Mouse (Mus musculus) lung, embryonic 15.5 days (tissue): ENCODE measurements at regions not wholly inside any gene's neighbourhood (a gene's known extent, or its start where the extent isn't known, plus 50 kb on each side); places are given as distances from the start of the nearest gene placed in this dataset.

Source experiments
- ATAC-seq: fragments of 200-750 bp; cut with Nextera tagmentation; 2 replicates; pipeline ENCODE4 v1.8.0; 2017; ENCODE audit warnings: moderate number of reproducible peaks, borderline replicate concordance; ENCODE audit not compliant: low FRiP score, low TSS enrichment; ENCODE audit errors: extremely low read depth
- H3K27ac ChIP-seq: fragments of 300-500 bp; sonication (generic); 2 replicates; pipeline ENCODE4 v1.5.1; 2015; ENCODE audit warnings: moderate library complexity, mild to moderate bottlenecking, inconsistent platforms
- H3K27me3 ChIP-seq: fragments of 300-500 bp; sonication (generic); 2 replicates; pipeline ENCODE4 v1.6.1; 2015; ENCODE audit warnings: inconsistent platforms
- H3K36me3 ChIP-seq: fragments of 300-500 bp; sonication (generic); 2 replicates; pipeline ENCODE4 v1.6.1; 2015; ENCODE audit warnings: inconsistent platforms
- H3K4me1 ChIP-seq: fragments of 300-500 bp; sonication (generic); 2 replicates; pipeline ENCODE4 v1.6.1; 2015; ENCODE audit warnings: inconsistent platforms
- H3K4me2 ChIP-seq: fragments of 300-500 bp; sonication (generic); 2 replicates; pipeline ENCODE4 v1.6.1; 2015; ENCODE audit warnings: inconsistent platforms, mild to moderate bottlenecking, moderate library complexity
- H3K4me3 ChIP-seq: fragments of 300-500 bp; sonication (generic); 2 replicates; pipeline ENCODE4 v1.5.1; 2015; ENCODE audit warnings: mild to moderate bottlenecking, inconsistent platforms
- H3K9ac ChIP-seq: fragments of 300-500 bp; sonication (generic); 2 replicates; pipeline ENCODE4 v1.6.1; 2015; ENCODE audit warnings: inconsistent platforms
- H3K9me3 ChIP-seq: fragments of 300-500 bp; sonication (generic); 2 replicates; pipeline ENCODE4 v1.6.1; 2016; ENCODE audit warnings: inconsistent platforms
- WGBS: fragments of 180-500 bp; shearing (Covaris S2); methylation state at CpG from one replicate; pipeline ENCODE4 v1.1.7; 2015; 5-methylcytosine and 5-hydroxymethylcytosine counted together

DNA sequence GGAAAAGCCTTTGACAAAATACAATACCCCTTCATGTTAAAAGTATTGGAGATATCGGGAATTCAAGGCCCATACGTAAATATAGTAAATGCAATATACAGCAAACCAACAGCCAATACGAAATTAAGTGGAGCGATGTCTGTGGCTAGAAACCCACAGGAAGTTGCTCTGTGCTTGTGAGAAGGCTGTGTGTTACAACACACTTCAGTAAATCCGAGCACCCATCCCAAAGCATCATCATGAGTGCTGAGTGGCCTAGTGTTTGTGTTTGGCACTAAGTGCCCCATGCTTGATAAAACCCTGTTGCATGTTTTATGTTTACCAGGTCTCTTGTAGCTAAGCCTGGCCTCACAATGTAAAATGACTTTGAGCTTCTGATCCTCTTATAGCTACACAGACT, 194.3 kb downstream of the Ankrd16 start:
- Histone ChIP-seq H3K9ac (no peak overlapping the region), H3K4me1 (no peaks in the 10 kb centered on the region), H3K4me3 (no peak overlapping the region), H3K36me3 (no peaks in the 10 kb centered on the region), H3K9me3 (no peaks in the 10 kb centered on the region), H3K27ac (no peak overlapping the region), H3K4me2 (no peak overlapping the region), H3K27me3 (no peaks in the 10 kb centered on the region)
- WGBS = 86% methylated on average over 5 of the region's 5 CpGs
- ATAC-seq = no peak

DNA sequence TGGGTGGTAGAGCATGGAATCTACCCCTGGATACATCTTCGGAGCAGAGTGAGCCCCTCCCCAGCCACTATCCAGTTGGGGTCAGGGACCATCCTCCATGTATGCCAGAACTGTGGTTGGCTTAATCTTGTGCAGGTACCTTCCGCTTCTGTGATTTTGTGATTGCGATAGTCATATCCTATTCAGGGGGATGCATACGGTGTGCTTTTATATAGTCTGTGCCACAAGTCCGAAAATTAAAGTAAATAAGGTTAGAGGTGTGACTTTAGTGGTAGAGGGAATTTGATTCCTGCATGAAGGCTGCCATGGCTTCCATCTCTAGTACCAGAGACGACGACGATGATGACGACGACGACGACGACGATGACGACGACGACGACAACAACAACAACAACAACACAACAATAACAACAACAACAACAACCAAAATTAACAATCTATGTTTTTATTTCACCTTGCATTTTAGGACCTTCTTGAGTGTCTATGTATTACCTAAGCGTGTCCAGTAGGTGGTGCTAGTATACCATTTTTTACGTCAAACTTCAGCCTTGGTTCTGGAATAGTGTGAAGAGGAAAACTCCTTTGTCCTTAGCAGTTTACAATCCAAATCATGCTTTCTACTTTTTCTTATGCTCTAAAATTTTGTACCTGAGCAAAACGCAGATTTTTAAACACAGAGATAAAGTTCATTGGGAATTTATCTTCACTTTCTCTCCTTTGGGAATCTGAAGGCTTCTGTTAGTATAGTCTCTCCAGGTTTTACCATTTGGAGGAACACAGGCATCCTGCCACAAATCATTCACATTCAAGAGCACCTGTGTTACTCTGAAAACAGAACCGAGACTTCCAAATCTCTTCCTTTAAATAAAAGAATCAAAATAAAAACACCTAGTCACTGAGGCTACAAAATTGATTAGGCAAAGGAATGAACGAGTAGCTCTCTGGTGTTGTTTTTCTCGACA, 224.5 kb downstream of the Ankrd16 start:
- ATAC-seq = no peak
- 29% methylated on average over 24 of the region's 24 CpGs for WGBS
- no peak overlapping the region for H3K4me2 ChIP-seq

DNA sequence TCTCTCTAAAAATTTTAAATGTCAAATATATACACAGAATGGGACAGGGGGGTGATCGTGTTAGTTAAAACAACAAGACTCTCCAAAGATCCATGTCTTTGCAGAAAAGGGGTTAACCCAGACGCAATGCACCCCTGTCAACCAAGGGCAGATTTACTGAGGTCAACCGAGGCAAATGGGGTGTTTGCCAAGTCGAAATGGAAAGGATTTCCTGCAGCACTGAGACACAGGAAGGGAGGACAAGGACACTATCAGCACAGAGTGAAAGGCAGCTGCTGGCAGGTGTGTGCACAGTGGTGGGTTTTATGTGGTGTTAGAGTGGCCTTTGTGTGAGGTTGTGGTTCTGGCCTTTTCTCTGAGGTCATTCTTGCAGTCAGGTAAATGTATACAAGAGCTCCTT, 226.7 kb downstream of the Ankrd16 start:
- Histone ChIP-seq H3K27me3 (no peaks in the 10 kb centered on the region), H3K4me2 (no peak overlapping the region), H3K9me3 (no peaks in the 10 kb centered on the region), H3K4me3 (no peak overlapping the region), H3K36me3 (no peaks in the 10 kb centered on the region), H3K9ac (no peak overlapping the region), H3K4me1 (peaks cover 8% of the 10 kb centered on the region; the same call in 1 of the 2 replicates), H3K27ac (no peak overlapping the region)
- WGBS = 15% methylated on average over 4 of the region's 4 CpGs
- ATAC-seq = no peak

More for the DNA sequence above, 224.5 kb downstream of the Ankrd16 start:
- no peak overlapping the region for H3K9ac ChIP-seq
- H3K4me3 ChIP-seq = no peak overlapping the region
- H3K36me3 ChIP-seq = no peaks in the 10 kb centered on the region
- H3K27ac ChIP-seq = no peak overlapping the region
- H3K9me3 ChIP-seq = no peaks in the 10 kb centered on the region
- no peaks in the 10 kb centered on the region for H3K27me3 ChIP-seq
- peaks cover 8% of the 10 kb centered on the region; the same call in 1 of the 2 replicates for H3K4me1 ChIP-seq

DNA sequence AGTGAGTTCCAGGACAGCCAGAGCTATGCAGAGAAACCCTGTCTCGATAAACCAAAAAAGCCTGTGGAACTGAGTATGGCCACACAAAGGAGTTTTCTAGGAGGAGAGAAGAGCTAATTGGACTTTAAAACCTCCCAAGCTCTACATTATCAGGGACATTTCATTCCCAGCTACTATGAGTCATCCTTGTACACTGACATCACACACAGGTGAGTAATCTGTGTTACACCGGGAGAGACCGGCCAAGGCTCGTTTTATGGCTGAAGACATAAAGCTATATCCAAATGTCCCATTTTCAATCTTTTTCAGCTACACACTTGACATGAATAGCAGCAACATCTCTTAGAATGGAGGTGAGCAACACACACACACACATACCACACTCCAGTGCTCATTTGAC, 229.5 kb downstream of the Ankrd16 start:
- H3K4me2 ChIP-seq = no peak overlapping the region

DNA sequence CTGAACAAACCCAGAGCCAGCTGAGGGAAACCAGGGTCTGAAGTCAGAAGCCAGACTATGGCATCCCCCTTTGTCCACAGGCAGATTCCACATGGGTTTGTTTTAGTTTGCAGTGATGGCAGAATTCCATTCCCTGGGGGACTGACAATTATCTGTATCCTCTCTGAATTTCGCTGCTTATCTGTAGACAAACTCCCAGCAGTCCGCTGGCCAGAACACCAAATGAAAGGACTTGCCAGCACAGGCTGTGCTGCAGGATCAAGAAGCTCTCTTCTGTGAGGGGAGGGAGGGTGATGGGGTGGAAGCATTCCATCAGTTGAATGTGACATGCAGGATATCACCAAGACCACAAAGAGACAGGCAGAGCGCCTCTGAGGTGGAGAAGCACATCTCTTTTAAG, 233.8 kb downstream of the Ankrd16 start:
- Histone ChIP-seq H3K4me1 (0 out of 2 replicates have a peak, but pooled peaks cover 10% of the 10 kb centered on the region), H3K9me3 (no peaks in the 10 kb centered on the region), H3K27ac (peak overlapping the region; percentile 55), H3K9ac (no peak overlapping the region), H3K4me2 (no peak overlapping the region), H3K4me3 (no peak overlapping the region), H3K36me3 (no peaks in the 10 kb centered on the region), H3K27me3 (no peaks in the 10 kb centered on the region)
- ATAC-seq = peak; percentile 73; the same call in 1 of the 2 replicates
- 12% methylated on average over 3 of the region's 3 CpGs for WGBS

More for the DNA sequence above, 229.5 kb downstream of the Ankrd16 start:
- Histone ChIP-seq H3K4me3 (no peak overlapping the region), H3K9me3 (no peaks in the 10 kb centered on the region), H3K9ac (no peak overlapping the region), H3K27ac (no peak overlapping the region), H3K27me3 (no peaks in the 10 kb centered on the region), H3K4me1 (peaks cover 18% of the 10 kb centered on the region; the same call in 1 of the 2 replicates), H3K36me3 (no peaks in the 10 kb centered on the region)
- ATAC-seq = no peak
- WGBS = 85% methylated on average over 4 of the region's 4 CpGs

DNA sequence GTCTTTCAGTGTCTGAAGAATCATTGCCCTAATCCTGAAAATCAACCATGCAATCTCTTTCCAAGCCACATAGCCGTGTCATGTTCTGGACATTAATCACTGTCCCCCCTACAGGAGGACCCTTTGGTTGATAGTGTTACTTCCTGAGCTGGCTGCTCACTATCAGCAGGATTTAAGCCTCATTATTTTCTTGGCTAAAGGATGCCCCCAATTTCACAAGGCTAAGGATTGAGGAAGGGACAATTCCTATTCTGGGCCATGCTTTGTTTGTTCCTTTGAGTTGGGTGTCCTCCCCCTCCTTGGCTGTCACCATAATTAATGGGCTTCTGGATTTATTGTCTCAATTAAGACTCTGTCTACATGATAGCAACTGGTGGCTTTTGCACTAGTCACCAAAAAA, 241.9 kb downstream of the Ankrd16 start:
- WGBS = 17% methylated on average over 1 of the region's 1 CpGs

DNA sequence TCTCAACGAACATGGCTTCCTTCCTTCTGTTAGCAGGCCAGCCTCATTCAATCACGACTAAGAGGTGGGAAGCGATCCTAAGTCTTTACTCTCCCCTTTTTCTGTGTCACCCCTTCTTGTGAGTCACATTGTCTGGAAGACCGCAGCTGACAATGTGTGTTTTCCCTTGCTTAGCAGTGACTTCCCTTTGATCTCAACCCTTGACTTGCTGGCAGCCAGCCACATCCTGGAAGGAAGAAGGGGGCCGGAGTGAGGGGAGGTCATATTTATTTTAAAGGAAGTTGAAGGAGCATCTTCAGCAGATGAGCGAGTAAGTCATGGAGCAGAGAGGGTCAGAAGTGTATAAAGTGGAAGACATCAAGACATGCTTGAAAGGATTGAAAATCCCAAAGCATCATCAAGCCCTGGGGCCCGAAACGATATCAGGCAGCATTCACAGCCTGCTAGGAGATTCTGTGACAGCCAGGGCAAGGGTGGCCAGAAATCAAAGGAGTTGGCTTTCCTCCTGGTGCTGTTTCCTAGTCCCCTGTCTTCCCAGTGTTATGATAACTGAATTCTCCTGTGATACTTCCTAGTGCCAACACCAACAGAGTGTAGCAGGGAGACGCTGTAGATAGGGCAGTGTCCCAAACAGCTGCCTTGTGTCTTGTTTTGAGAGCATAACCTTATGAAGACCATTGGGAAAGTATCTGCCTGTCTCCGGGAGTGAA, 245.9 kb downstream of the Ankrd16 start:
- no peak overlapping the region for H3K4me2 ChIP-seq
- no peaks in the 10 kb centered on the region for H3K9me3 ChIP-seq
- H3K27me3 ChIP-seq = no peaks in the 10 kb centered on the region
- peaks cover 25% of the 10 kb centered on the region for H3K4me1 ChIP-seq
- H3K36me3 ChIP-seq = no peaks in the 10 kb centered on the region
- WGBS = 17% methylated on average over 10 of the region's 10 CpGs
- peak overlapping the region; percentile 77 for H3K27ac ChIP-seq
- H3K4me3 ChIP-seq = no peak overlapping the region
- ATAC-seq = peak; percentile 91
- H3K9ac ChIP-seq = no peak overlapping the region

More for the DNA sequence above, 241.9 kb downstream of the Ankrd16 start:
- Histone ChIP-seq H3K36me3 (no peaks in the 10 kb centered on the region), H3K4me3 (no peak overlapping the region), H3K9ac (no peak overlapping the region), H3K4me2 (no peak overlapping the region), H3K4me1 (peaks cover 22% of the 10 kb centered on the region), H3K27me3 (no peaks in the 10 kb centered on the region), H3K27ac (0 out of 2 replicates have a peak overlapping the region, but pooled peaks have one; percentile 4), H3K9me3 (no peaks in the 10 kb centered on the region)
- ATAC-seq = no peak

DNA sequence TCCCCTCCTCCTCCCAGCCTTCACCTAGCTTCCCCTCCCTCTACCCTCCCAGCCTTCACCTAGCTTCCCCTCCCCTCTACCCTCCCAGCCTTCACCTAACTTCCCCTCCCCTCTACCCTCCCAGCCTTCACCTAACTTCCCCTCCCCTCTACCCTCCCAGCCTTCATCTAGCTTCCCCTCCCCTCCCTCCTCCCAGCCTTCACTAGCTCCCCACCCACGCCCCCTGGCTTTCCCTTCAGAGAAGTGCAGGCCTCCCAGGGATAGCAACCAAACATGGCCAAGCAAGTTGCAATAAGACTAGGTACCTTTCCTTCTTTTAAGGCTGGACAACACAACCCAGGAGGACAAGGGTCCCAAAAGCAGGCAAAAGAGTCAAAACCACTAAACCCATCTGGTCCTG, 248.5 kb downstream of the Ankrd16 start:
- H3K4me2 ChIP-seq = no peak overlapping the region
- no peaks in the 10 kb centered on the region for H3K27me3 ChIP-seq
- no peak overlapping the region for H3K4me3 ChIP-seq
- H3K36me3 ChIP-seq = no peaks in the 10 kb centered on the region
- H3K4me1 ChIP-seq = peaks cover 16% of the 10 kb centered on the region
- WGBS = 61% methylated on average over 1 of the region's 1 CpGs
- H3K9ac ChIP-seq = no peak overlapping the region
- ATAC-seq = no peak
- H3K9me3 ChIP-seq = no peaks in the 10 kb centered on the region
- H3K27ac ChIP-seq = no peak overlapping the region

DNA sequence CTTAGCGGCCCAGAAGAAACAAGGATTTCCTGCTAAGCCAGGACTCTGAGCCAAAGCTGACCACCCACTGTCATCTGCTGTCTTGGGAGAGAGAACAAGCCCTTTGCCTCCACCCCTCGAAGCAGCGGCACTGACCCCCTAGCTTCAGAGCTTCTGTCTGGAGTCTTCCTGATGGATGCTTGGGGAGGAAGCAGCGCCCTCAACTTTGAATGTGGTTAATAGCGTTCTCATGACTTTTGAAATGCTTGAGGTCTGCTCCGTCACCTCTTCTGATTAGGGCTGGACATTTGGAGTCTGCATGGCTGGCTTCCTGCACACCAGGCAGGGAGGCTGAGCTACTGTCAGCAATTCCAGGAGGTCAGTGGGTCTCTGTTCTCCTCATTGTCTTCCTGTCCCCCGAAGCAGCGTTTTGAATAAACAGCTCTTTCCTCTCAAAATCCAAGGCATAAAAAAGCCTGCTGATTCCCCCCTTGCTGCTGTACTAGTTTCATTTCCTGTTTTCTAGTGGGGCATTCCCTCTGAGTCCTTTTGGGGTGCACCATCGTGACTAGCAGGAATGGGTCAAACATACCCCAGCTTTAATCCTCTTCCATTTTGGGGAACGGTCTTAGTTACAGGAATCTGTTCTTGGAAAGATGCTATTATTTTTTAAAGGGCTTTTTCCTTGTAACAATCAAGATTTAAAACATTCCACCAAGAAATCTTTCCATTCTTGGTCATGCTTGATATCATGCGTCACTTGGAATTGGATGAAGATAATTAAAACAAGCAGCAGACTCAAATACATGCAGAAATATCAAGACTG, 256.0 kb downstream of the Ankrd16 start:
- 37% methylated on average over 11 of the region's 11 CpGs for WGBS
- Histone ChIP-seq H3K4me2 (peak overlapping the region; percentile 34), H3K27me3 (no peaks in the 10 kb centered on the region), H3K4me3 (no peak overlapping the region), H3K9me3 (no peaks in the 10 kb centered on the region), H3K27ac (peak overlapping the region; percentile 72), H3K36me3 (no peaks in the 10 kb centered on the region), H3K4me1 (peaks cover 14% of the 10 kb centered on the region), H3K9ac (no peak overlapping the region)
- ATAC-seq = peak; percentile 80

DNA sequence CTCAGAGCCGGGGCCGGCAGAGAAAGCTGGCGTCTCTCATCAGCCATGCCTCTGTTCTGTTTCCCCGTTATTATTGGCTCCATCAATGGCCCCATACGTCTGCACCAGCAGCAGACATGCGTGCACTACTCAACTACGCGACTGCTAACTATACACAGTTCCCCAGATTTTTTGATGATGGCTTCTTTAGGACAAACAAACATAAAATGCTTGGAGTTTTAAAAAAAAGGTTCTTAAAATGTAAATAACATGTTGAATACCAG, 256.6 kb downstream of the Ankrd16 start:
- WGBS = 55% methylated on average over 8 of the region's 8 CpGs
- peak overlapping the region; percentile 72 for H3K27ac ChIP-seq

DNA sequence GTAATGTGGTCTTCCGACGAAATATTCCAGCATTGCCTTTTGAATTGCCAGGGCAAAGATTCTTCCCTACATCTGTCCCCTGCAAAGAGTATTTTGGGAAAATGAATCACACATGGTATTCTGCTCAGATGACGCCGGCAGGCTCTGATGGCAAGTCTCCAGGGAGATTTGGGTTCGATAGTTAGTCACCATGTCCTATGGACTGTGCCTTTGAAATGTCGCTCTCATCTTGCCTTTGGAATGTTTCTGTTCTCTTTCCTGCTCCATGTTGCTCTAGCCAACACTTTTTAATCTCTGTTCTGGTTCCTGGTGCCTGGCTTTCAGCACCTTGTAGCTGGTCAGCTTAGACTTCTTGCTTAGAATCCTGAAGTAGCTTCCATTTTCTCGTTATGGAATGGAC, 252.3 kb downstream of the Itga8 start:
- no peaks in the 10 kb centered on the region for H3K9me3 ChIP-seq
- H3K27ac ChIP-seq = no peak overlapping the region
- H3K36me3 ChIP-seq = no peaks in the 10 kb centered on the region
- WGBS = 63% methylated on average over 7 of the region's 7 CpGs
- no peak overlapping the region for H3K9ac ChIP-seq
- H3K27me3 ChIP-seq = no peaks in the 10 kb centered on the region
- ATAC-seq = no peak
- no peak overlapping the region for H3K4me2 ChIP-seq
- H3K4me3 ChIP-seq = no peak overlapping the region
- H3K4me1 ChIP-seq = peaks cover 9% of the 10 kb centered on the region

More for the DNA sequence above, 256.6 kb downstream of the Ankrd16 start:
- no peak for ATAC-seq
- H3K27me3 ChIP-seq = no peaks in the 10 kb centered on the region
- H3K4me2 ChIP-seq = no peak overlapping the region
- no peak overlapping the region for H3K9ac ChIP-seq
- no peaks in the 10 kb centered on the region for H3K9me3 ChIP-seq
- H3K4me1 ChIP-seq = peaks cover 14% of the 10 kb centered on the region
- no peak overlapping the region for H3K4me3 ChIP-seq
- H3K36me3 ChIP-seq = no peaks in the 10 kb centered on the region
